In the genomic region with DNA sequence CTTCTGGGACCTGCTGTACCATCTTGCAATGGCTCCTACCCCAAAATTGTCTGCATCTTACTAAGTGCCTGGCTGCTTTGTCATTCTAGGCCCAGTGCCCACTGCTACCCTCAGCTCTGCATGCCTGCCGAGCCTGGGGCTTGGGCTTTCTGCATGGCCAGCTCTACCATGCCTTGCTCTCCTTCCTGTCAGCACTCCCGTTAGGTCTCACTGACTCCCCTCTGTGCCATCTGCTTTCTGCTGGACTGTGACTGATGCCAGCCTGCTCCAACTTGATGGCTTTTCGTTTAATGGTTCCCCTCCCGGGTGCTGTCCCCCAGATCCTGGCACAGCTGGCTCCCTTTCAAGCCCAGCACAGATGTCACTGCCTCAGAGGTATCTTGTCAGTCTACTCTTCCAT, we compare ENCODE assay signal across 12 mouse cellular contexts.
DNase-seq lines count a peak whose midpoint lies in the region; ATAC-seq and TF ChIP-seq lines count a peak whose summit lies in the region.
"Had no signal": no experiment of that assay in that cellular context is flagged by ENCODE, and none has a peak within 500 bp of the region (broad histone marks: within the 10 kb centered on the region; RNA-seq: fewer than 3 reads in every experiment).

No protein-coding gene starts in this region.

- no peak overlapping the region for H3K9ac ChIP-seq in midbrain, postnatal 0 days (replicated peaks; ENCODE audit: low read length, poor library complexity, severe bottlenecking)
- no peak overlapping the region for H3K9ac ChIP-seq in midbrain, embryonic 13.5 days (replicated peaks)
- H3K9ac ChIP-seq: kidney, embryonic 15.5 days had no signal

- 66% methylated on average over 4 of the region's 4 CpGs for WGBS in midbrain, postnatal 0 days
- WGBS in midbrain, embryonic 13.5 days, result 75% methylated on average over 4 of the region's 4 CpGs

- no peaks in the 10 kb centered on the region for H3K27me3 ChIP-seq in midbrain, postnatal 0 days (ENCODE audit: insufficient read depth, low read length)
- no peaks in the 10 kb centered on the region for H3K27me3 ChIP-seq in midbrain, embryonic 13.5 days
- H3K27me3 ChIP-seq: kidney, embryonic 15.5 days had no signal

- no peak for TF ChIP-seq CTCF in midbrain, postnatal 0 days (IDR thresholded peaks at IDR 0.05)

- DNase-seq in heart, postnatal 4 days, result peak; percentile 17
- no peak for DNase-seq in heart, postnatal 14 days
- peak; percentile 80 for DNase-seq in midbrain, postnatal 0 days (ENCODE audit: low spot score)
- peak; percentile 62 for DNase-seq in cerebellum, adult 8-10 months
- DNase-seq in lung, postnatal 4 days, result no peak
- DNase-seq in ovary, postnatal 14 days (ENCODE audit: low spot score), result no peak
- no peak for DNase-seq in lung, postnatal 25 days (ENCODE audit: low spot score)
- DNase-seq: thymus, adult 2 months had no signal

- H3K4me1 ChIP-seq in midbrain, postnatal 0 days (ENCODE audit: insufficient read depth, low read length), result no peaks in the 10 kb centered on the region; the same call in 1 of the 2 replicates
- no peaks in the 10 kb centered on the region for H3K4me1 ChIP-seq in midbrain, embryonic 13.5 days (replicated peaks)

- H3K9me3 ChIP-seq in midbrain, postnatal 0 days (ENCODE audit: low read length), result no peaks in the 10 kb centered on the region
- H3K9me3 ChIP-seq in midbrain, embryonic 13.5 days, result no peaks in the 10 kb centered on the region
- H3K9me3 ChIP-seq: kidney, embryonic 15.5 days had no signal

- H3K4me2 ChIP-seq in midbrain, postnatal 0 days (ENCODE audit: low read depth, low read length, poor library complexity, severe bottlenecking), result no peak overlapping the region
- no peak overlapping the region for H3K4me2 ChIP-seq in midbrain, embryonic 13.5 days (replicated peaks)
- H3K4me2 ChIP-seq: kidney, embryonic 15.5 days had no signal

- no peak overlapping the region for H3K4me3 ChIP-seq in midbrain, postnatal 0 days (ENCODE audit: low read depth, low read length)
- H3K4me3 ChIP-seq in midbrain, embryonic 13.5 days (replicated peaks), result no peak overlapping the region
- H3K4me3 ChIP-seq: kidney, embryonic 15.5 days had no signal

- intact Hi-C loops in heart, postnatal 14 days (cut with DNase I), result loop anchor here (5.0 kb wide), 1 partner anchor 109 kb away; no protein-coding TSS in a partner anchor

- ATAC-seq in midbrain, postnatal 0 days (ENCODE audit: low FRiP score), result no peak; the same call in 1 of the 2 replicates
- ATAC-seq in midbrain, embryonic 13.5 days, result no peak
- ATAC-seq: forebrain, embryonic 14.5 days had no signal

- H3K36me3 ChIP-seq in midbrain, postnatal 0 days (ENCODE audit: insufficient read depth, low read length), result no peaks in the 10 kb centered on the region
- peaks cover 11% of the 10 kb centered on the region; the same call in 1 of the 2 replicates for H3K36me3 ChIP-seq in midbrain, embryonic 13.5 days
- H3K36me3 ChIP-seq: kidney, embryonic 15.5 days had no signal

- H3K27ac ChIP-seq in midbrain, postnatal 0 days (ENCODE audit: low read depth, low read length), result no peak overlapping the region
- H3K27ac ChIP-seq in midbrain, embryonic 13.5 days, result no peak overlapping the region
- H3K27ac ChIP-seq: kidney, embryonic 15.5 days; macrophage had no signal

Comparison
In these comparisons a context has a peak if more than half of its experiments do, and no peak if none do; other contexts are left out.
1. DNase-seq: peak in heart, postnatal 4 days (single experiment), midbrain, postnatal 0 days (single experiment) and cerebellum, adult 8-10 months (single experiment); none in heart, postnatal 14 days (0 of 2), lung, postnatal 4 days (0 of 2), ovary, postnatal 14 days (single experiment) and lung, postnatal 25 days (single experiment).